Mouse (Mus musculus) layer of hippocampus, postnatal 25 days (tissue): ENCODE results near the gene Itpr3. TPM values are rescaled to one million over a fixed set of nuclear protein-coding genes. Genes with fewer than 3 reads are reported as not detected.

ENCODE experiments used
- DNase-seq, 2 experiments: peaks; one replicate each; pipeline ENCODE4 v3.0.0; 2022; ENCODE audit warnings: mixed read lengths in 2 of 2, low spot score in 1 of 2; ENCODE audit errors: extremely low spot score in 1 of 2
- microRNA-seq, 2 experiments: library from miRNA; unstranded; fragments of <30 nt; microRNA quantifications; one replicate each; pipeline ENCODE4 v1.2.0; 2021
- total RNA-seq, 2 experiments: library from RNA; stranded (reverse); gene quantifications; 2 replicates each; pipeline ENCODE4 v1.2.3; 2021

Itpr3 gene
- total RNA-seq, 2 experiments from 2014 or later, result 1.5 to 2.1 TPM

DNA sequence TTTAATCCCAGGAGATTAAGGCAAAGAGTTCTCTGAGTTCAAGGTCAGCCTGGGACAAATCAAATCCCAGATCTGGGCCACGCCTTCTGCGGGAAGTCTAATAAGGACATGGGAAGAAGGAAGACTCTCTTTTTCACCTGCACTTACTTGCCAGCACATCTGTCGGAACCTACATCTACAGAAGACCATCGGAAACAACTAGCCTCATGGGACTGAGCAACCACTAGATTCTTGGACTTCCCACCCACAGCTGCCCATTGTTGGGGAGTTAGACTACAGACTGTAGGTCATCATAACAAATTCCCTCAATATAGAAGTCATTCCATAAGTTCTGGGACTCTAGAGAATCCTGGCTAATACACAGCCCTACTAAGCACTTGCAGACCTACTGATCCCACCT, 111.5 kb downstream of the Itpr3 start:
- no peak for DNase-seq

GRCm38 (mm10) chr17:27169952-27170695, 113.0 kb downstream of the Itpr3 start:
- DNase-seq, result no peak

- no peak for DNase-seq
Observed at GRCm38 (mm10) chr17:27171121-27171520, 114.0 kb downstream of the Itpr3 start.

Small RNAs within 50 kb of the gene (microRNA-seq; reads per million reads assigned to microRNA genes)
- gene Mir7677, result 0 reads per million in 2 experiments

Other genes with a start within 250 kb of the Itpr3 start
- not detected for gene Nkx2-5, start 212.3 kb upstream of the Itpr3 start, total RNA-seq
- 1 to 10 TPM; 2.9 to 3.1 TPM for gene Kifc5b, start 140.2 kb upstream of the Itpr3 start, total RNA-seq
- 10 to 100 TPM; 27.0 to 29.4 TPM for gene Phf1, start 124.3 kb upstream of the Itpr3 start, total RNA-seq
- 100 to 1,000 TPM; 100 to 113 TPM for gene Cuta, start 117.7 kb upstream of the Itpr3 start, total RNA-seq
- 100 to 1,000 TPM; 399 to 523 TPM for gene Syngap1, start 116.1 kb upstream of the Itpr3 start, total RNA-seq
- gene Zbtb9, start 84.1 kb upstream of the Itpr3 start, total RNA-seq, result 10 to 100 TPM; 14.8 to 16.2 TPM
- gene Bak1, start 28.3 kb upstream of the Itpr3 start, total RNA-seq, result 10 to 100 TPM; 15.4 to 16.3 TPM
- gene Uqcc2, start 76.6 kb downstream of the Itpr3 start, total RNA-seq, result 100 to 1,000 TPM; 199 to 213 TPM
- gene Ip6k3, start 110.5 kb downstream of the Itpr3 start, total RNA-seq, result under 1 TPM; 0.21 to 0.30 TPM
- 10 to 100 TPM; 39.7 to 46.2 TPM for gene Lemd2, start 147.2 kb downstream of the Itpr3 start, total RNA-seq